Mouse (Mus musculus): ENCODE data around the gene March1. TPM values are rescaled to one million over a fixed set of nuclear protein-coding genes. Genes with fewer than 3 reads are reported as not detected.

Gene March1
- polyA plus RNA-seq, 1 experiment = 0.01 TPM

DNA sequence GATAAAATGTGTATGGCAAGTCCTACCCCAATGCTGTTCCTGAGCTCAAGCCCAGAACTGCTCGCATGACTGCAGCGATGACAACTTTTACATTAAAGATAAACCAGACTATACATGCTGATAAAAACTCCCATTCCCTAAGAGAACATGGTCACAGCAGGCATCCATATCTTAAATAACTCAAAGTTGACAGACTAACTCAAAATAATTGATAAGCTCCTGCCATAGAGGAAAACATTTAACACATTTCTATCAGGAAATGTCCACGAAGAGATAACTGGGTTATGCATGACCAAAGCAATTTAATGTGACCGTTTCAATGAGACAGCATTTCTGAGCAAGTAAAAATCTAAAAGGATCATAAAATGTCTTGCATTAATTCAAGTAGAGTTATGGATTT is 563.6 kb downstream of the March1 start:
- Histone ChIP-seq H3ac (ENCODE audit: control insufficient read depth, insufficient read length, low read depth) (no peak overlapping the region), H3K36me3 (ENCODE audit: control insufficient read depth, insufficient read depth) (no peaks in the 10 kb centered on the region), H3K4me3 (ENCODE audit: insufficient read depth, poor library complexity, severe bottlenecking) (no peak overlapping the region), H3K27me3 (ENCODE audit: control insufficient read depth, insufficient read depth, insufficient read length) (no peaks in the 10 kb centered on the region), H3K79me3 (ENCODE audit: low read depth) (no peaks in the 10 kb centered on the region), H3K79me2 (ENCODE audit: control insufficient read depth, insufficient read depth) (no peaks in the 10 kb centered on the region)
- TF ChIP-seq USF1 (IDR thresholded peaks at IDR 0.05; ENCODE audit: low read depth) (no peak), MAX (IDR thresholded peaks at IDR 0.05) (no peak), FOSL1 (IDR thresholded peaks at IDR 0.05; ENCODE audit: insufficient read depth, low read length, poor library complexity, severe bottlenecking) (no peak), CEBPB (IDR thresholded peaks at IDR 0.05; ENCODE audit: low read depth) (no peak), MYOD1 (IDR thresholded peaks at IDR 0.05; ENCODE audit: control insufficient read depth, insufficient read length, low read depth) (no peak), CTCF (IDR thresholded peaks at IDR 0.05; ENCODE audit: control insufficient read depth, insufficient read depth, insufficient read length) (no peak), MYOG (IDR thresholded peaks at IDR 0.05; ENCODE audit: control insufficient read depth, extremely low read depth, insufficient read length) (no peak)

DNA sequence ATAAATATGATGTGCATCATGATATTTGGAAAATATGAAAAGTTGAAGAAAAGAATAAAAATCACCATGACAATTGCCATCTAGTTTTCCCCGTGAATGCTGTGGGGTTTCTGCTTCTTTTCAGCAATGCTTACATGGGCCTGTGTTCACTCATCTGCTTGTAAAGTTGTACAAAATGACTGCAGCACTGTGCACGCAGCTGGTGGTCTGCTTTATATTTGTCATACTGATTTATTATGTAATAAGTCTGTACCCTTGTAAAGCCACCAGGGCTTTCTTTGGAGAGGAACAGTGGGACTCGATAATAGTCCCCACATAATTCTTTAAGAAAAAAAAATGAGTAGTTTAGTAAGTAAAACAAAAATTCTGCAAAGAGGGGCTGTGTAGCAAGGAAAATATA is 564.6 kb downstream of the March1 start:
- Histone ChIP-seq H3K79me2 (ENCODE audit: control insufficient read depth, insufficient read depth) (no peaks in the 10 kb centered on the region), H3K27me3 (ENCODE audit: control insufficient read depth, insufficient read depth, insufficient read length) (no peaks in the 10 kb centered on the region), H3K4me3 (ENCODE audit: insufficient read depth, poor library complexity, severe bottlenecking) (no peak overlapping the region), H3K79me3 (ENCODE audit: low read depth) (no peaks in the 10 kb centered on the region), H3ac (ENCODE audit: control insufficient read depth, insufficient read length, low read depth) (no peak overlapping the region), H3K36me3 (ENCODE audit: control insufficient read depth, insufficient read depth) (no peaks in the 10 kb centered on the region)
- TF ChIP-seq MAX (IDR thresholded peaks at IDR 0.05) = no peak
- TF ChIP-seq MYOG (IDR thresholded peaks at IDR 0.05; ENCODE audit: control insufficient read depth, extremely low read depth, insufficient read length) = no peak
- TF ChIP-seq FOSL1 (IDR thresholded peaks at IDR 0.05; ENCODE audit: insufficient read depth, low read length, poor library complexity, severe bottlenecking) = no peak
- no peak for TF ChIP-seq USF1 (IDR thresholded peaks at IDR 0.05; ENCODE audit: low read depth)
- no peak for TF ChIP-seq CTCF (IDR thresholded peaks at IDR 0.05; ENCODE audit: control insufficient read depth, insufficient read depth, insufficient read length)
- TF ChIP-seq MYOD1 (IDR thresholded peaks at IDR 0.05; ENCODE audit: control insufficient read depth, insufficient read length, low read depth) = no peak
- no peak for TF ChIP-seq CEBPB (IDR thresholded peaks at IDR 0.05; ENCODE audit: low read depth)

DNA sequence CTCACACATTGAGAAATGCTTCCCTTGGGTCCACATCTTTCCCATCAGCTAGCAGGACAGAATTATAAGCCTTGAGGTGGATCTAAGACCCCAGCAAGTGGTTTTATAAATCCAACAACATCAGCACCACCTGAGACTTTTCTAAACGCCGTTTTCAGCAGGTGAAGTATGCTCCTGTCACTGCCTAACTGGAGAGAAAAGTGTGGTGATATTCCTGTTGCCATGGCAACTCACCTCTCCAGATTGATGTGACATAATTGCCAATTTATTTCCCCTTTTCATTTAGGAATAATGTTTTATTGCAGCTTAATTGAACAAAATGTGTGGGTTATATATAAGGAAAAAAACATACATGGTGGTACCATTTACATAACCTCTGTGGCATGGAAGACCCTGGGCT is 565.8 kb downstream of the March1 start:
- Histone ChIP-seq H3ac (ENCODE audit: control insufficient read depth, insufficient read length, low read depth) (no peak overlapping the region), H3K36me3 (ENCODE audit: control insufficient read depth, insufficient read depth) (no peaks in the 10 kb centered on the region), H3K27me3 (ENCODE audit: control insufficient read depth, insufficient read depth, insufficient read length) (no peaks in the 10 kb centered on the region), H3K4me3 (ENCODE audit: insufficient read depth, poor library complexity, severe bottlenecking) (no peak overlapping the region), H3K79me3 (ENCODE audit: low read depth) (no peaks in the 10 kb centered on the region), H3K79me2 (ENCODE audit: control insufficient read depth, insufficient read depth) (no peaks in the 10 kb centered on the region)
- TF ChIP-seq USF1 (IDR thresholded peaks at IDR 0.05; ENCODE audit: low read depth) (no peak), CTCF (IDR thresholded peaks at IDR 0.05; ENCODE audit: control insufficient read depth, insufficient read depth, insufficient read length) (no peak), MYOG (IDR thresholded peaks at IDR 0.05; ENCODE audit: control insufficient read depth, extremely low read depth, insufficient read length) (no peak), MAX (IDR thresholded peaks at IDR 0.05) (no peak), MYOD1 (IDR thresholded peaks at IDR 0.05; ENCODE audit: control insufficient read depth, insufficient read length, low read depth) (no peak), CEBPB (IDR thresholded peaks at IDR 0.05; ENCODE audit: low read depth) (no peak), FOSL1 (IDR thresholded peaks at IDR 0.05; ENCODE audit: insufficient read depth, low read length, poor library complexity, severe bottlenecking) (no peak)

GRCm38 (mm10) chr8:66185226-66185625 is 567.5 kb downstream of the March1 start:
- Histone ChIP-seq H3K36me3 (ENCODE audit: control insufficient read depth, insufficient read depth) (no peaks in the 10 kb centered on the region), H3K4me3 (ENCODE audit: insufficient read depth, poor library complexity, severe bottlenecking) (no peak overlapping the region), H3K79me3 (ENCODE audit: low read depth) (no peaks in the 10 kb centered on the region), H3ac (ENCODE audit: control insufficient read depth, insufficient read length, low read depth) (no peak overlapping the region), H3K27me3 (ENCODE audit: control insufficient read depth, insufficient read depth, insufficient read length) (no peaks in the 10 kb centered on the region), H3K79me2 (ENCODE audit: control insufficient read depth, insufficient read depth) (no peaks in the 10 kb centered on the region)
- TF ChIP-seq MAX (IDR thresholded peaks at IDR 0.05) (no peak), MYOD1 (IDR thresholded peaks at IDR 0.05; ENCODE audit: control insufficient read depth, insufficient read length, low read depth) (no peak), CEBPB (IDR thresholded peaks at IDR 0.05; ENCODE audit: low read depth) (no peak), FOSL1 (IDR thresholded peaks at IDR 0.05; ENCODE audit: insufficient read depth, low read length, poor library complexity, severe bottlenecking) (no peak), USF1 (IDR thresholded peaks at IDR 0.05; ENCODE audit: low read depth) (no peak), CTCF (IDR thresholded peaks at IDR 0.05; ENCODE audit: control insufficient read depth, insufficient read depth, insufficient read length) (no peak), MYOG (IDR thresholded peaks at IDR 0.05; ENCODE audit: control insufficient read depth, extremely low read depth, insufficient read length) (no peak)

DNA sequence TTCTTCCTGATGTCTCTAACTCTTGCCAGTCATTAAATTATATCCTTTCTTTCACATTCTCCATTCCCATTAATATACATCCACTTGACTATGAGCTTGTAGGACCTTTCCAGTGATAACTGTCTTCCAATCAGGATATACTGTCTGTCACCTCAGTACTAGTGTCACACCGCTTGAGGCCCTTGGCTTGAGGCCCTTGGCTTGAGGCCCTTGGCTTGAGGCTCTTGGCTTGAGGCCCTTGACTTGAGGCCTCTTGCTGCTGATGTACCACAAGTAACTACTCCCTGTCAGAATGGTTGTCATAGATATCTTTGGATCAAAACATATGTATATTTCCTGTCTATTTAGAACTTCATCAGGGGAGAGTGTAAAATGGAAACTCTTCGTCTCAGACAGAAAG is 576.7 kb downstream of the March1 start:
- Histone ChIP-seq H3K36me3 (ENCODE audit: control insufficient read depth, insufficient read depth) (no peaks in the 10 kb centered on the region), H3K79me3 (ENCODE audit: low read depth) (no peaks in the 10 kb centered on the region), H3ac (ENCODE audit: control insufficient read depth, insufficient read length, low read depth) (no peak overlapping the region), H3K4me3 (ENCODE audit: insufficient read depth, poor library complexity, severe bottlenecking) (no peak overlapping the region), H3K79me2 (ENCODE audit: control insufficient read depth, insufficient read depth) (no peaks in the 10 kb centered on the region), H3K27me3 (ENCODE audit: control insufficient read depth, insufficient read depth, insufficient read length) (no peaks in the 10 kb centered on the region)
- TF ChIP-seq USF1 (IDR thresholded peaks at IDR 0.05; ENCODE audit: low read depth) = no peak

DNA sequence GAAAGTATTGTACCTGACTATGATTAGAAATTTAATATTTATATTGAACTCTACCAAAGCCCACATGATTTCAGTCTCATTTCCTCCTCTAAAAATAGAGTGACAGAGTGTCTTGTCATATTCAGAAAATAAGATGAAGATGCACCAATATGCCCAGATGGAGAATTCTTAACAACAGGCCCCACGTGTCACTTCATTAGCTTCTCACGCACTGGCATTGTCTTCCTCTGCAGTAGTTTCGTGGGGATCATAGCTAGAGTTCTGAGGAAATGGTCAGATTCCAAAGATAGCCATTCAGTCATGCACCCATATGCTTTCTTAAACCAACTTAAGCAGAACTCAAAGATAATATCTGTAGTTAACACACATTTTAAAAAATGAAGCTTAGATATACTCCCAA is 582.5 kb downstream of the March1 start:
- Histone ChIP-seq H3K27me3 (ENCODE audit: control insufficient read depth, insufficient read depth, insufficient read length) (no peaks in the 10 kb centered on the region), H3K4me3 (ENCODE audit: insufficient read depth, poor library complexity, severe bottlenecking) (no peak overlapping the region), H3K79me3 (ENCODE audit: low read depth) (no peaks in the 10 kb centered on the region), H3ac (ENCODE audit: control insufficient read depth, insufficient read length, low read depth) (no peak overlapping the region), H3K79me2 (ENCODE audit: control insufficient read depth, insufficient read depth) (no peaks in the 10 kb centered on the region), H3K36me3 (ENCODE audit: control insufficient read depth, insufficient read depth) (no peaks in the 10 kb centered on the region)
- TF ChIP-seq MYOD1 (IDR thresholded peaks at IDR 0.05; ENCODE audit: control insufficient read depth, insufficient read length, low read depth) (no peak), MAX (IDR thresholded peaks at IDR 0.05) (no peak), CTCF (IDR thresholded peaks at IDR 0.05; ENCODE audit: control insufficient read depth, insufficient read depth, insufficient read length) (no peak), FOSL1 (IDR thresholded peaks at IDR 0.05; ENCODE audit: insufficient read depth, low read length, poor library complexity, severe bottlenecking) (no peak), CEBPB (IDR thresholded peaks at IDR 0.05; ENCODE audit: low read depth) (no peak), USF1 (IDR thresholded peaks at IDR 0.05; ENCODE audit: low read depth) (no peak), MYOG (IDR thresholded peaks at IDR 0.05; ENCODE audit: control insufficient read depth, extremely low read depth, insufficient read length) (no peak)

Data from C2C12 (cell line).